Mouse (Mus musculus) thymus, postnatal 4 days (tissue): ENCODE results near the gene Lgr4.

Experiments
- DNase-seq: peaks from one replicate; pipeline ENCODE4 v3.0.0; 2021

Lgr4 gene

DNA sequence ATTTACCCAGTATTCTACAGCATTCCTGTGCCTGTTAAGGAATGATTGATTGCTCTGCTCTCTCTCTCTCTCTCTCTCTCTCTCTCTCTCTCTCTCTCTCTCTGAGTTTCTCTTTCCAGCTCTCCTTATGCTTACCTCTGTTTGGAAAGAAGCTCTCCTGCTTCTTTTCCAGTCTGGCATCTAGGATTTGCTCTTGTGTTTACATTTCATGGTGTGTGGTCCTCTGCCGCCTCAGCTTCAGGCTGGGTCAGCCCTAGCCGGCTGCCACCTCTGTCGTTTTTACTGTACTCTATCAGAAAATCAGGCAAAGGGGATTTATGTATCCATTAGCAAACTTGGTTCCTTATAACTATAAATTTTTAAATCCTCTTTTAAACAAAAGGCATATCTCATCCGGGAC lies 118.8 kb downstream of the Lgr4 start:
- DNase-seq, result no peak

- DNase-seq, result no peak
Measured at GRCm38 (mm10) chr2:110036665-110037064, 119.2 kb downstream of the Lgr4 start.

DNA sequence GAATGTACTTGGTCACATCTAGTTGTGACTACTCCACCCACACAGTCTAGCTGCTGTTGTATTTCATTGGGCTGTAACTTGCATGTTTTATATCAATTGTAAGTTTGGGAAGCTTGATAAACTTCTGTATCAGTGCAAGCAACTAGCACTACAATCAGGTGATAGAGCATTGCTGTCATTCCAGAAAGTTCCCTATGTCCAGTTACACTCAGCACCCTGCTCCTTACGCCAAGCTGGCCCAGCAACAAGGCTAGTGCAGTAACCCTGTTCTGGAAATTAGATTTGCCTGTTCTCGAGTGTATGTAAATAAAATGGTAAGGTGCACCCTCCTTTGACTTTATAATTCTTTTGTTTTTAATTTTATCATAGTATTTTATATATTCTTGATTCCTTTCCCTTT lies 119.8 kb downstream of the Lgr4 start:
- no peak for DNase-seq

DNA sequence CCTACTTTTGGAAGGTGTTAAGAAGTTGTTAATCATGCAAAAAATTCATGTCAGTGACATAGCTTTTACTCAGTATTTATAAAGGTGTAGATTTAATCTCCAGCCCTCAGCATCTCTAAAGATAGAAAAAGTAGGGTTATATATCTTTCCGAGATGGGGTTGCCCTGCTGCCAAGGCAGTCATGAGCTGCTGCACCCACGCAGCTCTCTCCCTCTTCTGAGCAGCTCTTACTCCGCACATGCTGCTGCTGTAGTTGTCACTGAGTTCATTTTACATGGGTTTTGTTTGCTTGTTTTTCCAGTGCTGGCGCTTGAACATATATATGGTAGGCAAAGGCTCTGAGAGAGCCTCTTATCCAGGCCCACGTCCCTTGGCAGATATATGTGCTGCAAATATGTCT lies 120.9 kb downstream of the Lgr4 start:
- no peak for DNase-seq

GRCm38 (mm10) chr2:110042861-110043760 lies 125.7 kb downstream of the Lgr4 start:
- no peak for DNase-seq

- DNase-seq, result no peak
Measured at GRCm38 (mm10) chr2:110058424-110058823, 141.0 kb downstream of the Lgr4 start.

DNA sequence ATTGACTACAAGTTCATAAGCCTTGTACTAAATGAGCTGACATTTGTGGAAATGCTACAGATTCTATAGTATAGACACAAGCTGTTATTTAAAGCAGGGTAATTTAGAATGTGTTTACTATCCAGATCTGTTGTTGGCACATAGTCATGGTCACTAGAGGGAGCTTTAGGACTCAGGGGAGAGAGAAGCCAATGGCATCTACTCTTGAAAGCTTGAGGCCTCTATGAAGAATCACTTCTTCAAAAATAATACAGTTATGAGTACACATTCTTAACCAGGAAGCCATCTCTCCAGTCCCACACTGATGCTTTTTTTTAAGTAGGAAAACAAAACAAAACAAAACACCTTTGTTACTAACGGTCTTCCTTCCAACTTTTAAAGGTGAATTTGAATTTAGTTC lies 145.7 kb downstream of the Lgr4 start:
- DNase-seq, result no peak
